Mouse (Mus musculus) hindbrain, embryonic 14.5 days (tissue): ENCODE results near the gene Saa4. TPM values are rescaled to one million over a fixed set of nuclear protein-coding genes. Genes with fewer than 3 reads are reported as not detected.
"Not testable (repeated sequence)": the region's sequence is repeated elsewhere in the genome, so short reads cannot be mapped to it uniquely, and the experiment has no call there.

Source experiments
- ATAC-seq: fragments of 200-750 bp; cut with Nextera tagmentation; 2 replicates; pipeline ENCODE4 v1.8.0; 2017; ENCODE audit warnings: moderate number of reproducible peaks, mild to moderate bottlenecking, moderate TSS enrichment, moderate library complexity; ENCODE audit not compliant: low FRiP score
- DNase-seq: peaks from one replicate; pipeline ENCODE4 v3.0.0-alpha.2; 2015; ENCODE audit warnings: low spot score
- H3K27ac ChIP-seq: fragments of 300-500 bp; sonication (generic); 2 replicates; pipeline ENCODE4 v1.5.1; 2014; ENCODE audit warnings: mild to moderate bottlenecking, moderate library complexity
- H3K27me3 ChIP-seq: fragments of 300-500 bp; sonication (generic); 2 replicates; pipeline ENCODE4 v1.6.1; 2014; ENCODE audit warnings: mild to moderate bottlenecking, low read length, mixed read lengths; ENCODE audit not compliant: control insufficient read depth, insufficient read depth
- H3K36me3 ChIP-seq: fragments of 300-500 bp; sonication (generic); replicated peaks from 2 replicates; pipeline ENCODE4 v1.6.1; 2014; ENCODE audit not compliant: control insufficient read depth, insufficient read depth
- H3K4me1 ChIP-seq: fragments of 300-500 bp; sonication (generic); replicated peaks from 2 replicates; pipeline ENCODE4 v1.6.1; 2014; ENCODE audit warnings: antibody characterized with exemption, low read length, mixed read lengths; ENCODE audit not compliant: control insufficient read depth, insufficient read depth
- H3K4me2 ChIP-seq: fragments of 300-500 bp; sonication (generic); replicated peaks from 2 replicates; pipeline ENCODE4 v1.6.1; 2014; ENCODE audit warnings: mild to moderate bottlenecking, moderate library complexity
- H3K4me3 ChIP-seq: fragments of 300-500 bp; sonication (generic); replicated peaks from 2 replicates; pipeline ENCODE4 v1.5.1; 2014; ENCODE audit warnings: mild to moderate bottlenecking, low read length
- H3K9ac ChIP-seq: fragments of 300-500 bp; sonication (generic); 2 replicates; pipeline ENCODE4 v1.6.1; 2014
- H3K9me3 ChIP-seq: fragments of 300-500 bp; sonication (generic); 2 replicates; pipeline ENCODE4 v1.6.1; 2016; ENCODE audit warnings: low read length; ENCODE audit not compliant: control insufficient read depth
- WGBS: fragments of 180-500 bp; shearing (Covaris S2); extraction: QIAGEN DNeasy Blood & Tissue Kit; methylation state at CpG from one replicate; pipeline ENCODE4 v1.1.7; 2014; 5-methylcytosine and 5-hydroxymethylcytosine counted together
- polyA plus RNA-seq: library from polyadenylated mRNA; unstranded; fragments of >200 nt; fragmentation: Nextera tagmentation; extraction: Ambion mirVana; gene quantifications from 2 replicates; pipeline ENCODE4 v1.2.1, GENCODE M21; 2014

Saa4 gene
- polyA plus RNA-seq, 1 experiment from 2014 or later, result not detected

- Histone ChIP-seq H3K4me2 (no peak overlapping the region), H3K4me3 (no peak overlapping the region)
Observed at GRCm38 (mm10) chr7:46700521-46701025, 31.8 kb downstream of the Saa4 start.

GRCm38 (mm10) chr7:46696754-46697153 lies 35.6 kb downstream of the Saa4 start:
- H3K4me3 ChIP-seq, result no peak overlapping the region
- H3K9ac ChIP-seq, result no peak overlapping the region
- no peaks in the 10 kb centered on the region for H3K27me3 ChIP-seq
- no peak overlapping the region for H3K27ac ChIP-seq
- peaks cover 68% of the 10 kb centered on the region for H3K36me3 ChIP-seq
- no peak overlapping the region for H3K4me2 ChIP-seq
- 89% methylated on average over 1 of the region's 1 CpGs for WGBS
- DNase-seq (no peak), ATAC-seq (no peak)
- H3K4me1 ChIP-seq, result no peaks in the 10 kb centered on the region
- no peaks in the 10 kb centered on the region for H3K9me3 ChIP-seq

More at GRCm38 (mm10) chr7:46700521-46701025, 31.8 kb downstream of the Saa4 start:
- Histone ChIP-seq H3K27me3 (no peaks in the 10 kb centered on the region), H3K9ac (no peak overlapping the region), H3K27ac (no peak overlapping the region), H3K36me3 (peaks cover 90% of the 10 kb centered on the region), H3K4me1 (no peaks in the 10 kb centered on the region), H3K9me3 (no peaks in the 10 kb centered on the region)
- ATAC-seq, result no peak
- no peak for DNase-seq
- WGBS, result 98% methylated on average over 6 of the region's 6 CpGs

GRCm38 (mm10) chr7:46686827-46687226 lies 45.6 kb downstream of the Saa4 start:
- Histone ChIP-seq H3K4me2 (no peak overlapping the region), H3K4me3 (no peak overlapping the region), H3K27ac (no peak overlapping the region), H3K9ac (no peak overlapping the region), H3K9me3 (0 out of 2 replicates have a peak, but pooled peaks cover 2% of the 10 kb centered on the region), H3K27me3 (no peaks in the 10 kb centered on the region), H3K36me3 (peaks cover 40% of the 10 kb centered on the region), H3K4me1 (no peaks in the 10 kb centered on the region)
- DNase-seq (no peak), ATAC-seq (no peak)
- 90% methylated on average over 5 of the region's 5 CpGs for WGBS

GRCm38 (mm10) chr7:46680732-46681131 lies 51.7 kb downstream of the Saa4 start:
- no peaks in the 10 kb centered on the region for H3K36me3 ChIP-seq
- H3K9ac ChIP-seq, result no peak overlapping the region
- 0 out of 2 replicates have a peak, but pooled peaks cover 2% of the 10 kb centered on the region for H3K9me3 ChIP-seq
- H3K4me1 ChIP-seq, result no peaks in the 10 kb centered on the region
- ATAC-seq, result no peak
- H3K4me3 ChIP-seq, result no peak overlapping the region
- no peak overlapping the region for H3K4me2 ChIP-seq
- H3K27ac ChIP-seq, result no peak overlapping the region
- DNase-seq, result no peak
- H3K27me3 ChIP-seq, result no peaks in the 10 kb centered on the region

- H3K4me1 ChIP-seq, H3K4me2 ChIP-seq, H3K9ac ChIP-seq, H3K9me3 ChIP-seq, H3K27me3 ChIP-seq, DNase-seq, H3K36me3 ChIP-seq, H3K27ac ChIP-seq, H3K4me3 ChIP-seq, ATAC-seq: not testable (repeated sequence)
- WGBS, result 83% methylated on average over 7 of the region's 7 CpGs
Observed at GRCm38 (mm10) chr7:46679044-46679443, 53.4 kb downstream of the Saa4 start.

GRCm38 (mm10) chr7:46678417-46678816 lies 54.0 kb downstream of the Saa4 start:
- WGBS, result 94% methylated on average over 3 of the region's 3 CpGs
- Histone ChIP-seq H3K4me2 (no peak overlapping the region), H3K27me3 (no peaks in the 10 kb centered on the region), H3K9me3 (0 out of 2 replicates have a peak, but pooled peaks cover 2% of the 10 kb centered on the region), H3K36me3 (no peaks in the 10 kb centered on the region), H3K4me3 (no peak overlapping the region), H3K9ac (no peak overlapping the region), H3K27ac (no peak overlapping the region), H3K4me1 (no peaks in the 10 kb centered on the region)
- DNase-seq, result no peak
- ATAC-seq, result no peak

Other genes with a start within 250 kb of the Saa4 start
- 41.1 and 44.1 TPM in 2 replicates for gene Sergef, start 92.8 kb downstream of the Saa4 start, polyA plus RNA-seq
- 0.19 and 0.70 TPM in 2 replicates for gene Tph1, start 60.1 kb downstream of the Saa4 start, polyA plus RNA-seq
- gene Saal1, start 21.9 kb downstream of the Saa4 start, polyA plus RNA-seq, result 16.6 and 16.8 TPM in 2 replicates
- gene Saa3, start 16.9 kb downstream of the Saa4 start, polyA plus RNA-seq, result 0.08 TPM in 1 of 2 replicates, not detected in the other
- not detected in 2 replicates for gene Saa1, start 10.4 kb upstream of the Saa4 start, polyA plus RNA-seq
- not detected in 2 replicates for gene Saa2, start 19.2 kb upstream of the Saa4 start, polyA plus RNA-seq
- gene Hps5, start 63.5 kb upstream of the Saa4 start, polyA plus RNA-seq, result 12.7 and 13.0 TPM in 2 replicates
- gene Gtf2h1, start 63.5 kb upstream of the Saa4 start, polyA plus RNA-seq, result 36.1 and 43.8 TPM in 2 replicates
- 545 and 632 TPM in 2 replicates for gene Ldha, start 108.9 kb upstream of the Saa4 start, polyA plus RNA-seq
- gene Ldhc, start 128.6 kb upstream of the Saa4 start, polyA plus RNA-seq, result 0.19 and 0.29 TPM in 2 replicates
- 362 and 374 TPM in 2 replicates for gene Tsg101, start 187.4 kb upstream of the Saa4 start, polyA plus RNA-seq
- gene Uevld, start 225.9 kb upstream of the Saa4 start, polyA plus RNA-seq, result 5.3 and 5.6 TPM in 2 replicates